Mouse (Mus musculus): ENCODE measurements at regions not wholly inside any gene's neighbourhood (a gene's known extent, or its start where the extent isn't known, plus 50 kb on each side); places are given as distances from the start of the nearest gene placed in this dataset.

- Histone ChIP-seq H3K9ac (ENCODE audit: low read depth, low read length) (no peak overlapping the region), H3K79me2 (ENCODE audit: control insufficient read depth, insufficient read depth, low read length) (no peaks in the 10 kb centered on the region), H3K27ac (replicated peaks; ENCODE audit: insufficient read depth, low read depth, low read length) (no peak overlapping the region), H3K4me3 (ENCODE audit: insufficient read depth, low read depth, low read length) (no peak overlapping the region), H3K27me3 (ENCODE audit: control insufficient read depth, insufficient read depth, low read length) (no peaks in the 10 kb centered on the region), H3K36me3 (ENCODE audit: control insufficient read depth, insufficient read depth, low read length) (no peaks in the 10 kb centered on the region), H3K4me1 (ENCODE audit: control insufficient read depth, insufficient read depth, low read length) (peaks cover 3% of the 10 kb centered on the region; the same call in 1 of the 2 replicates)
- DNase-seq (ENCODE audit: extremely low read depth, low read depth, low spot score) = no peak
- WGBS = 86% methylated on average over 7 of the region's 7 CpGs
- TF ChIP-seq CTCF (IDR thresholded peaks at IDR 0.05; ENCODE audit: low read depth, low read length) = no peak
Observed at GRCm38 (mm10) chr15:62096778-62097177, 1174.0 kb upstream of the A1bg start.

GRCm38 (mm10) chr15:62095198-62095597 lies 1172.4 kb upstream of the A1bg start:
- H3K79me2 ChIP-seq (ENCODE audit: control insufficient read depth, insufficient read depth, low read length) = no peaks in the 10 kb centered on the region
- no peak for DNase-seq (ENCODE audit: extremely low read depth, low read depth, low spot score)
- TF ChIP-seq POLR2A (IDR thresholded peaks at IDR 0.05; ENCODE audit: extremely low read depth, insufficient read depth, low read length) (no peak), CTCF (IDR thresholded peaks at IDR 0.05; ENCODE audit: low read depth, low read length) (no peak)
- H3K4me1 ChIP-seq (ENCODE audit: control insufficient read depth, insufficient read depth, low read length) = peaks cover 3% of the 10 kb centered on the region; the same call in 1 of the 2 replicates
- H3K27me3 ChIP-seq (ENCODE audit: control insufficient read depth, insufficient read depth, low read length) = no peaks in the 10 kb centered on the region
- no peak overlapping the region for H3K4me3 ChIP-seq (ENCODE audit: insufficient read depth, low read depth, low read length)
- 92% methylated on average over 3 of the region's 3 CpGs for WGBS
- no peaks in the 10 kb centered on the region for H3K36me3 ChIP-seq (ENCODE audit: control insufficient read depth, insufficient read depth, low read length)
- no peak overlapping the region for H3K27ac ChIP-seq (replicated peaks; ENCODE audit: insufficient read depth, low read depth, low read length)
- no peak overlapping the region for H3K9ac ChIP-seq (ENCODE audit: low read depth, low read length)

- H3K4me1 ChIP-seq (ENCODE audit: control insufficient read depth, insufficient read depth, low read length) = peaks cover under 1% of the 10 kb centered on the region; the same call in 1 of the 2 replicates
- TF ChIP-seq POLR2A (IDR thresholded peaks at IDR 0.05; ENCODE audit: extremely low read depth, insufficient read depth, low read length) = no peak
- TF ChIP-seq CTCF (IDR thresholded peaks at IDR 0.05; ENCODE audit: low read depth, low read length) = no peak
- no peaks in the 10 kb centered on the region for H3K36me3 ChIP-seq (ENCODE audit: control insufficient read depth, insufficient read depth, low read length)
- H3K27ac ChIP-seq (replicated peaks; ENCODE audit: insufficient read depth, low read depth, low read length) = no peak overlapping the region
- H3K4me3 ChIP-seq (ENCODE audit: insufficient read depth, low read depth, low read length) = no peak overlapping the region
- no peaks in the 10 kb centered on the region for H3K79me2 ChIP-seq (ENCODE audit: control insufficient read depth, insufficient read depth, low read length)
- 85% methylated on average over 4 of the region's 4 CpGs for WGBS
- no peak for DNase-seq (ENCODE audit: extremely low read depth, low read depth, low spot score)
- H3K27me3 ChIP-seq (ENCODE audit: control insufficient read depth, insufficient read depth, low read length) = no peaks in the 10 kb centered on the region
- H3K9ac ChIP-seq (ENCODE audit: low read depth, low read length) = no peak overlapping the region
Observed at GRCm38 (mm10) chr15:62093672-62094071, 1170.9 kb upstream of the A1bg start.

GRCm38 (mm10) chr15:62092671-62093185 lies 1169.9 kb upstream of the A1bg start:
- TF ChIP-seq POLR2A (IDR thresholded peaks at IDR 0.05; ENCODE audit: extremely low read depth, insufficient read depth, low read length) (no peak), CTCF (IDR thresholded peaks at IDR 0.05; ENCODE audit: low read depth, low read length) (no peak)
- H3K36me3 ChIP-seq (ENCODE audit: control insufficient read depth, insufficient read depth, low read length) = no peaks in the 10 kb centered on the region
- H3K27ac ChIP-seq (replicated peaks; ENCODE audit: insufficient read depth, low read depth, low read length) = no peak overlapping the region
- 64% methylated on average over 5 of the region's 5 CpGs for WGBS
- no peaks in the 10 kb centered on the region for H3K27me3 ChIP-seq (ENCODE audit: control insufficient read depth, insufficient read depth, low read length)
- H3K4me3 ChIP-seq (ENCODE audit: insufficient read depth, low read depth, low read length) = no peak overlapping the region
- no peaks in the 10 kb centered on the region; the same call in 1 of the 2 replicates for H3K4me1 ChIP-seq (ENCODE audit: control insufficient read depth, insufficient read depth, low read length)
- no peak for DNase-seq (ENCODE audit: extremely low read depth, low read depth, low spot score)
- no peaks in the 10 kb centered on the region; the same call in 1 of the 2 replicates for H3K79me2 ChIP-seq (ENCODE audit: control insufficient read depth, insufficient read depth, low read length)
- no peak overlapping the region for H3K9ac ChIP-seq (ENCODE audit: low read depth, low read length)

GRCm38 (mm10) chr15:62091746-62092659 lies 1169.2 kb upstream of the A1bg start:
- no peak for DNase-seq (ENCODE audit: extremely low read depth, low read depth, low spot score)
- Histone ChIP-seq H3K9ac (ENCODE audit: low read depth, low read length) (no peak overlapping the region), H3K4me3 (ENCODE audit: insufficient read depth, low read depth, low read length) (no peak overlapping the region), H3K79me2 (ENCODE audit: control insufficient read depth, insufficient read depth, low read length) (no peaks in the 10 kb centered on the region; the same call in 1 of the 2 replicates), H3K27ac (replicated peaks; ENCODE audit: insufficient read depth, low read depth, low read length) (no peak overlapping the region), H3K36me3 (ENCODE audit: control insufficient read depth, insufficient read depth, low read length) (no peaks in the 10 kb centered on the region), H3K27me3 (ENCODE audit: control insufficient read depth, insufficient read depth, low read length) (no peaks in the 10 kb centered on the region), H3K4me1 (ENCODE audit: control insufficient read depth, insufficient read depth, low read length) (no peaks in the 10 kb centered on the region; the same call in 1 of the 2 replicates)
- TF ChIP-seq CTCF (IDR thresholded peaks at IDR 0.05; ENCODE audit: low read depth, low read length) (no peak), POLR2A (IDR thresholded peaks at IDR 0.05; ENCODE audit: extremely low read depth, insufficient read depth, low read length) (no peak)
- WGBS = 73% methylated on average over 12 of the region's 12 CpGs

GRCm38 (mm10) chr15:62091144-62091543 lies 1168.3 kb upstream of the A1bg start:
- no peak for DNase-seq (ENCODE audit: extremely low read depth, low read depth, low spot score)
- no peak overlapping the region for H3K9ac ChIP-seq (ENCODE audit: low read depth, low read length)
- no peaks in the 10 kb centered on the region for H3K36me3 ChIP-seq (ENCODE audit: control insufficient read depth, insufficient read depth, low read length)
- H3K27me3 ChIP-seq (ENCODE audit: control insufficient read depth, insufficient read depth, low read length) = no peaks in the 10 kb centered on the region
- H3K4me1 ChIP-seq (ENCODE audit: control insufficient read depth, insufficient read depth, low read length) = no peaks in the 10 kb centered on the region; the same call in 1 of the 2 replicates
- H3K27ac ChIP-seq (replicated peaks; ENCODE audit: insufficient read depth, low read depth, low read length) = no peak overlapping the region
- no peaks in the 10 kb centered on the region; the same call in 1 of the 2 replicates for H3K79me2 ChIP-seq (ENCODE audit: control insufficient read depth, insufficient read depth, low read length)
- 97% methylated on average over 5 of the region's 5 CpGs for WGBS
- no peak for TF ChIP-seq POLR2A (IDR thresholded peaks at IDR 0.05; ENCODE audit: extremely low read depth, insufficient read depth, low read length)
- no peak for TF ChIP-seq CTCF (IDR thresholded peaks at IDR 0.05; ENCODE audit: low read depth, low read length)
- H3K4me3 ChIP-seq (ENCODE audit: insufficient read depth, low read depth, low read length) = no peak overlapping the region
